Mouse (Mus musculus): ENCODE data around the gene 4933407L21Rik.

DNA sequence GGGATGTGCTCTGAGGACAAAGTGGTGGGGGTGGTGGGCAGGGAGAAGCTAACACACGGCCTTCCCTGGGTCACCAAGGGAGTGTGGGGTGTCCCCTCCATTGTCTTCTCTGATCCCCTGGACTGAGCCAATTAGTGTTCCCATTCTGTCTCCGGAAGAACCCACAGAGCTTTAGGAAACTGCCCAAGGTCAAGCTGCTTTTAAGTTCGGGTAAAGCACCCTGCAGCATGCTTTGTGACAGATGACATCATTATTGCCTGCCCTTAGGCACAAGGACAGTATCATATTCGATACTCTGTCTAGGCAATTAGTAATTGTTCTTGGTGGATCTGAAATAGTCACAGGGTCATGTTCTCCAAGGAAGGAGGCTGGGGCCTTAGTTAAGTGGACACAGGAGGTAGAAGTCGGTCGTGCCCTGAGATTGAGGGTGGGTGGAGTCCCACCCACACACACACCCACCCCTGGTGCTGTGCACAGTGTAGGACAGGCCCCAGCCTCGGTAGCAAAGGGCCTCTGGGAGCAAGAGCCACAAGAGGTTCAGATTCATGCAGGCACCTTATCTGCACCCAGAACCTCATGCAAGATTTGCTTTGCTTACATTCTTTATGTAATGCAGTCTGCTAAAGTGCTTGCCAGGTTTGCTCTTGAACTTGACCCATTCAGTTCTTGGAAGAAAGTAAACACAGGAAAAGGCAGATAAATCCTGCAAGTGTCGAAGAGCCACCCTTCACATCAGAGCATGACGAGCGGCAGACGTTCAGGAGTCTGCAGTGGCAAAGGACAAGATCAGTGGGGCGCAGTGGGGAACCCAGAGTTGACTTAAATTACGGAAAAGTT lies 19.3 kb upstream of the 4933407L21Rik start:
- TF ChIP-seq POLR2A (IDR thresholded peaks at IDR 0.05; ENCODE audit: low read depth, low read length) = no peak
- no peak for TF ChIP-seq CTCF (IDR thresholded peaks at IDR 0.05; ENCODE audit: extremely low read depth, insufficient read depth, insufficient read length, insufficient replicate concordance)
